Mouse (Mus musculus) CD4-positive, CD25-positive, alpha-beta regulatory T cell, adult 4 months (primary cell): ENCODE data around the gene Scamp1. TPM values are rescaled to one million over a fixed set of nuclear protein-coding genes. Genes with fewer than 3 reads are reported as not detected.
A peak's percentile ranks its signal among the peaks of the same experiment; 100 is the strongest.

Experiments used
- ATAC-seq: one replicate; pipeline ENCODE4 v1.8.0; 2017
- polyA plus RNA-seq, 2 experiments: library from polyadenylated mRNA; unstranded; fragments of 100-300 nt; shearing (Covaris generic); gene quantifications; one replicate each; pipeline ENCODE4 v1.2.1; 2017

Scamp1 gene
- polyA plus RNA-seq, 2 experiments from 2014 or later: 2.5 to 3.0 TPM

DNA sequence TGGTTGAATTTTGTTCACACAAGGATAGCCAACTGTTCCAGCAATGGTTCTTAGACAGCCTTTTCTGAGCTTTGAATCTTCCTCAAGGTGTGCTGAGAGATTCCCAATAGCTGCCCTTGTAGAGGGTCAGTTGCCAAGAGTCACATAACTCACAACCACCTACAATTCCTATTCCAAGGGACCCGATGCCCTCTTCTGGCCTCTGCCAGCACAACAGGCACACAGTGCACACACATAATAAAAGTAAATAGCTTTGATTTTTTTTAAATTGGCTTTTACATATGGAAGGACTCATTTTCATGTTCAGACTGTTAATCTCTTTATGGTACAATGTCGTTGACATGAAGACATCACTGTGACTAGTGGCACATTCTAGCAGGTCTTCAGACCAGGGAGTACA, 72.9 kb downstream of the Scamp1 start:
- ATAC-seq: no peak

DNA sequence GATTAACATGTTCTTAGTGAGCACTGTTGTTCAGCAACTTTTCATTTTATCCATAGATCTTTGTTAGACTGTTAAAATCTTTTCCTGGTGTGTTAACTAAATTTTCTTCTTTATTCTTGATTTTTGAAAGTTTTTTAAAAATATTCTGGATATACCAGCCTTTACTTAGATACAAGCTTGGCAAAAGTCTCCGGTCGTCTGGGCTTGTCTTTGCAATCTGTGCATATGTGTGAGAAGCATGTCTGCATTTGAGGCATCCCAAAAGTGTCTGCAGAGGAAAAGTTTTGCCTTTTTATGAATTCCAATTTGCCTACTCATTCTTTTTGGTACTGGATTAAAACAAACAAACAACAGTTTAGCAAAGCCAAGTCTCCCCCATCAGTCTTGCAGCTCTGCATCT, 73.5 kb downstream of the Scamp1 start:
- ATAC-seq: no peak

DNA sequence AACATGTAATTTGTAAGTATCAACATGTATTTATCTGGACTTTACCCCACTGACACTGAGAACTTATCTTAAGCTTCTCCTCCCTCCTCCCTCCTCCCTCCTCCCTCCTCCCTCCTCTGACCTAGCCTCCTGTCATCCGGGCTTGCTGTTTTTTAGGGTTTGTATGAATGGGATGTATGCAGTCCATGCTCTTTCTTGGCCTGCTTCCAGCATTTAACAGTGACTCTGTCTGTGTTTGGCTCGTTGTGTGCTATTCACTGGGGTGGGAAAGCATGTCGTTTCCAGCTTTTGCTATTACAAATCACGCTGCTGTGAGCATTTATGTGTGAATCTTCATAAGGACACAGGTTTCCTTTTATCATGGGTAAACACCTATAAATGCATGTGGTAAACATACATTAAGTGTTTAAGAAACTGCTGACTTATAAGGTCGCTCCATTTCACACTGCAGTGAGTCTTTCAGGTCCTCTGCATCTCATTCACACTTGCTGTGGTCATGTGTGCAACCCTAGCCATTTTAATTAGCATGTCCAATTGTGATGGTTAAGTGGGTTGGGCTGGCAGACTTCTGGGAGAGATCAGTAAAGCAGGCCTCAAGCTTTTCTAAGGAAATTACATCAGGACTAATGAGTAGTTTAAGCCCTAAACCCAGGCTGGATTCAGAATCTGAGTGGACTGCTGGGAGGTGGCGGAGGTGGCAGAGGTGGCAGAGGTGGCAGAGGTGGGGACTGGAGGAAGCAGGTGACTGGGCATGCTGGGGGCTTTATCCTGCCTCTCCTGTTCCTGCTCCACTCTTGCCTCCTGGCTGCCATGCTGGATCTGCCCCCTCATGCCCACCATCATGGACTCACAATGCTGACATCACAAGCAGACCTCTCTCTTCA, 74.2 kb downstream of the Scamp1 start:
- ATAC-seq: no peak

DNA sequence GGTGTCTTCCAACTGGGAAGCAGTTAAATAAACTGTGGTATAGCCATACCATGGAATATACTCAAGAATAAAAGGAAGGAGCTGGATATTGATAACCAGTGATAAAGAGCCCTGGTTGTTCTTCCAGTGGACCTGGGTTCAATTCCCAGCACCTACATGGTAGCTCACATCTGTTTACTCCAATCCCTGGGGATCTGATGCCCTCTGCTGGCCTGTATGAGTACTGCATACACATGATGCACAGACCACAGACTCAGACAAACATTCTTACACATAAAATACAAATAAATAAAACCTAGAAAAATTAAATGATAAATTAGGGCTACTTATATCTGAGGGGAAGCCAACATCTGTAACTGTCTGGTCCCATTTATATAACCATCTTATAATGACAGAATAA, 76.8 kb downstream of the Scamp1 start:
- no peak for ATAC-seq

DNA sequence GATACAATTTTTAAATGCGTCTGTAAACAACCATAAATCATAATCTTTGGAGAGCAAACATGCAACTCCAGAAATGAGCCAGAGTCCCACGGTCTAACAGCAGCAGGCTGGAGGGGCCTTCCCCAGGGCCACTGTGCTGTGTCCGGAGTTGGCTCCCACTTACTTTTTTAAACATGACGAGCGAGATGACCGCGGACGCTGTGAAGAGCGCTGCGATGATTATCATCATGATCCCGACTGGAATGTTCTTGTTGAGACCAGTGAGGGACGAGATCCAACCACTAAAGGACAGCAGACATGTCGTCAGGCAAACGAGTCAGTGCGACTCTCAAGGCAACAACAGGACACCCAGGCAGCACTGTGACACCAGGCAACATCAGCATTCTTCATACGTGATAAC, 77.7 kb downstream of the Scamp1 start:
- no peak for ATAC-seq

DNA sequence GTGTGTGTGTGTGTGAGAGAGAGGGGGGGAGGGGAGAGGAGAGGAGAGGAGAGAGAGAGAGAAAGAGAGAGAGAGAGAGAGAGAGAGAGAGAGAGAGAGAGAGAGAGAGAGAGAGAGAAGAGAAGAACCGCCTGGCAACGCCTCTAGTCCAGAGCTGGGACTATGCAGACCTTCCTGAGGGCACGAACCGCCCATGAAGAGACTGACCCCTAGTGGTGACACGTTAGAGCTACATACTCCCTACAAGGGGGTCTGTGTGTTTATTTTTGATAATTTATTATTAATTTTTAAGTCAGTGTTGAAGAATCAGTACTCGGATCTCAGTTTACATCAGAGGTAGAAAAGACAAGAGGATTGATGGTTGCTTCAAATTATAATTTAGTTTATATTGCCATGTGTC, 80.4 kb downstream of the Scamp1 start:
- ATAC-seq: peak; percentile 51

DNA sequence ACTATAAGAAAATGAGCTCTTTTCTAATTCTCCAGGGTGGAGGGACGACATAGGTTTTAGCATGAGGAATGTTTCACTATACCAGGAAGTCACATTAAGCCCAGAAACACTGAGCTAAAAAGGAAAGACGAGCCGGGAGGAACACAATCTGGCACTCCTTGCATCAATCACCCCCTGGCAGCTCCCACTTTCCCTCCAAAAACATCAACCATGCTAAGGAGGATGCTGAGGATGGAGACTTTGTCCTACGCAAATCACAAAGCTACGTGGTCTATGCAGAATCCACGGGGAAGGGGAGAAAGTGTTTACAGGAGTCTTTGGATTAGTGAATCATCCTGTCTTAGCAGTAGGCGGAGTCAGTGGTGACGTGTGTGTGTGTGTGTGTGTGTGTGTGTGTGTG, 85.8 kb downstream of the Scamp1 start:
- ATAC-seq: no peak

DNA sequence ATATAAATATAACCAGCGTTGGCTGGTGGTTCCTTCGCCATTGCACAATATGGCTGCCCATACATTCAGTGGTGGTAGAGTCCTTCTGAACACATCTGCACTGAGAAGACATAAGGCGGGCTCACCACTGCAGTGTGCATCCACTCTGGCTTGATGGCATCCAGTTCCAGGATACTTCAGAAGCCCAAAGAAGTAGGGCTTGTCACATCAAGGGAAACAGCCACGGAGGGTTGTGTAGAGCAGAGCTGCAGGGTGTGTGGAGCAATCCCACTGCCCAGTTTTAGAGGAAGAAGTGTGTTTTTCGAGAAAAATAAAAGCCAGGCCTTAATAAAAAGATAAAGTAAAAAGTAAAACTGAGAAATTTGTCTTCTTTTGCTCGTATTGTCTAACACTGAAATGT, 87.0 kb downstream of the Scamp1 start:
- no peak for ATAC-seq

DNA sequence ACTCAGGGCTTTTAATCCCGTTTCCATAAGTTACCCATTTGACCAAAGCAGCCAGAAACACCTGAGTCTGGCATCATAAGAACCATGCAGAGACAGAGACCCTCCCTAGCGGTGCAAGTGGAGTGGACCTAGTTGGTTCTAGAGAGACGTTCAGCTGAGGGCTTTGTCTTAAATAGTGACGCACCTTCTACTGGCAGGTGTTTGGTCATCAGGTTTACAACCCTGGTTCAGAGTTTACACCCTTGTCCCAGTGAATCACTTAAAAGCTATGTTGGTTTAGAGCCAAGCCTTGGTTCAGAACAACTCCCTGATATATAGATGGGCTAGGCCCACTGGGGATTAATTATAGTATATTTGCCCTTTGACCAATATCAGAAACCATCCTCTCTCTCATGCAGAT, 92.4 kb downstream of the Scamp1 start:
- no peak for ATAC-seq

DNA sequence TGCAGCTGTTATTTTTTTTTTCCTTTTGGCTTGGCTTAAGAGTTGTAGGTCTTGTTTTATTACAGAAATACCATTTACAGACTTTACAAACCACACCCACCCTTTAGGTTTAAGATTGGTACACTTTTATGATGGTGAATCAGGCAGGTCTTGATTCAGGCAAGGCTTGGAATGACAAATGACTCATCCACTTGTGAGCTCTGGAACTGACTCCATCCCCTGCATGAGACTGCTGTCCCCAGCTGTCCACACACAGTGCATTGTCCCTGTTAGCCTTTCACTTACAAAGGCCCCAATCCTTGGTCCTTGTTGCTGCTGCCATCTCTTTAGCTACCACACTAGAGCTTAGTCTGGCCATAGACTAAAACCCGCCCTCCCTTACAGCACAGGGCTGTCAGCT, 95.3 kb downstream of the Scamp1 start:
- ATAC-seq: no peak

DNA sequence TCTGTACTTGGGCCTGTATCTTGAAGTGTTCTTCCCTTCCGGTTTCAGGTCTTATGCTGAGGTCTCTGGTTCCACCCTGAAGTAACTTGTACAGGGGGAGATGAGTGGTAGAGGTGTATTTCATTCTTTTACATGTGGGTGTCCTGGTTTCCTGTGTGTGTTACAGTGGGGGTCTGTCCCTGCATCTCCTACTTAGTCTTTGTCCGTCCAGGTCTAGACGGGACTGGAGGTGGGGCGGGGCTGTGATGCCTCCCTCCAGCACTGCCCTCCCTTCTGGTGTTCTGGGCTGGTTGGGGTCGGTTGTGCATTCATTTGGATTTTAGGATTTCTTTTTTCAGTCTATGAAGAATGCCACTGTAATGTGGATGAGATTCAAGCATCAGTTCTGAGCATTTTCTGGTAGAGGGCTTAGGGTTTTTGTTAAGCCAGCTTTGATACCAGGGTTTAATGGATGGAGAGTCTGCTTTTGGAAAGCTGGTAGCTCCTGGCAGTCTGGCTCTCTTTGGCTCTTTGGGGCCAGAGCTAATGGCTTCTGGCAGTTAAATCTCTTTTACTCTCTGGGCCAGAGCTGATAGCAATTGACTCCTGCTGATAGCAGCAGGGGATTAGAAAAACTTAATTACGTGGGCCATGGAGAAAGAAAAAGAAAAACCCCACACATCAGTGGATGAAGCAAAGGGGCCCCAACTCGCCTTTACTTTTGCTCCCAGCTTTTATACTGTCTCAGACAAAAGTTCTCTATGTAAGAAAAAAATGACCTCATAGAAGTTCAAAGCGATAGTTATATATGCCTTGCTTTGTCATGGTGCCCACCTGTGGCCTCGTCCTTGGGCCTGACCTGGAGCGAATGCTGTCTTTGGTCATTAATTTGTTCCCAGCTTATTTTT, 97.2 kb downstream of the Scamp1 start:
- no peak for ATAC-seq

DNA sequence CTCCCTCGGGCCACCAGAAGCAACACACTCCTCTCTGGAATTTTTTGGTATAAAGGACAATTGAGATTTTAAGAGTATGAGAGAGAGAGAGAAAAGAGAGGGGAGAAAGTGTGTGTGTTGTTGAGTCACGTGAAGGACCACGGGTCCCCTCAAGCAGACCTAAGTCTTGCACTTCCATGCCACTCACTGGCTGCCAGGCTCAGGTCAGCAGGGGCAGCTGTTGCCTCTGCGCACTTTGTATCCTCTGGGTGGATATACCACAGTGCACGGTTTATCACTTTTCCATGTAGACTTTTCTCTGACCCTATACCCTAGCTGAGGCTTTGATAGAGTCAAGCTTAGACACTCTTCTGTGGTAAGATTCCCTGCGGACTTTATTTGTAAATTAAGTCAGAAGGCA, 100.0 kb downstream of the Scamp1 start:
- no peak for ATAC-seq

DNA sequence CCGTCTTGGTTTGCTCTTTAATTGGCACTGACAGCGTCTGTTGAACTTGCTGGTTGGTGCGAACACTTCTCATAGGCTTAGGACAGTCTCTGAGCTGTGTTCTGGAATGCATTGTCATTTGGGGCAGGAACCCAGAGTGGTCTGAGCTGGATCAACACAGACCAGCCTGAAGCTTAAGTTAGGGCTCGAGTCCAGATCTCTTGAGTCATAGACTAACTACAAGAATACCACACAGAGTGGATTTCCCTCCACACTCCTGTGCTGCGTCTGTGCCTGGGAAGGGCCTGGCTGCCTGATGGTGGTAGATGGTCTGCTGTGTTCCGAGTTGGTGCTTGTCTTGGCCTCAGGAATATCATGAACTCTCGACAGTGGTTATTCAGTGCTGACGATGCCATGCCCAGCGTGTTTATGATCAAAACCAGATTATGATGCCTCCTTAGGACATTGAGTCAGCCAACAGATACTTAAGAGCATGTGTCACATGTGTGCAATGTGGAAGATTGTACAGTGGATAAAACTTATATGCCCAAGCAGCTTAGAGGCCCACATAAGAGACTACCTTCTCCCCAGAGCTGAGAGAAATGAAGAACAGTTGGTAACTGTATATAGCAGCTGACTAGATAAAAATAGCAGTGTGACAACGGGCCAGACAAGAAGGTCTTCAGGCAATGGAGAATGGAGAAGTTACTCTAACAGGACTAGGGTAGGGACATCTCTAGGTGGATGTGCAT, 100.8 kb downstream of the Scamp1 start:
- no peak for ATAC-seq

DNA sequence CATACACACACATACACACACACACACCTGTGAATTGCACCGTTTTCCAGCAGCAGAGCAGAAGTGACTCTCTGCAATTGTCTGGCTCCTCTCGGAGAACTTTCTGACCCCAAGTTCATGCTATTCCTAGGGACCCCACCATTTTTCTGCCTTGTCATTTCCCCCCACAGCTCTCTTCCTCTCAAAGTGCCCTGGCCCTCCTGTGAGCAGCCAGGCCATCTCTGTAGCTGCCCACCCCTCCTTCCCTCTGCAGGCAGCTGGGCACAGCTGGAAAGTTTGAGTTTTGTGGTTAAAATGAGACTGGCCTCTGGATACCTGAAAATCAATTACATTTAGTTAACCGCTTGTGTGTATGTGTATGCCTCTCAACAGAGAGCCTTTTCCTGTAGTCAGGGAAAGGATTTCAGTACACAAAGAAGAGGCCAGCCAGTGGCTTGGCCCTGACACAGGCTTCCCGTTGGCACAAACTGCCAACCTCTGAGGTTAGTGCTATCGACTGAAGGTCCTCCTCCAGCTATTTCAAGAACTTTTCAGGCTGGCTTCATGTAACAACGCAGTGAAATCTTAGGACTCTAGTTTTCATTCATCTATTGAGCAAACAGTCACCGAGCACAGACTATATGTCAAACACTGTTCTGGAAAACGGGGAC, 102.2 kb downstream of the Scamp1 start:
- ATAC-seq: no peak

DNA sequence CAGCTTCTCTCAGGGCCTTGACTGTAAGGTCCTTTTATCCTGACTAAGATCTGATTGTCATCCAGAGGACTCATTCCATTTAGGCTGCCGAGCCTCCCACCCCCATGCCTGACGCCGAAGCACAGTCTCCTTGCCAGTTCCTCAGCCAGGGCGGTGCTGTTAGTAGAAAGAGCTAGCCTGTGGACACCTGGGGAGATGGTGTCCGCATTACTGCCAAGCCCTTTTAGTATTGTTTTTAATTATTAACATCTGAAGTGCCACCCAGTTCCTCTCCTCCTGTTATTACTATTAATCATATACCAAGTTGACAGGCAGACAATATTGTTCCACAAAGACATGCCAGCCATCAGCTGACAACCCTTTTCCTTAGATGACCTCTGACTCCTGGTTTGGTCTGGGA, 103.6 kb downstream of the Scamp1 start:
- no peak for ATAC-seq

DNA sequence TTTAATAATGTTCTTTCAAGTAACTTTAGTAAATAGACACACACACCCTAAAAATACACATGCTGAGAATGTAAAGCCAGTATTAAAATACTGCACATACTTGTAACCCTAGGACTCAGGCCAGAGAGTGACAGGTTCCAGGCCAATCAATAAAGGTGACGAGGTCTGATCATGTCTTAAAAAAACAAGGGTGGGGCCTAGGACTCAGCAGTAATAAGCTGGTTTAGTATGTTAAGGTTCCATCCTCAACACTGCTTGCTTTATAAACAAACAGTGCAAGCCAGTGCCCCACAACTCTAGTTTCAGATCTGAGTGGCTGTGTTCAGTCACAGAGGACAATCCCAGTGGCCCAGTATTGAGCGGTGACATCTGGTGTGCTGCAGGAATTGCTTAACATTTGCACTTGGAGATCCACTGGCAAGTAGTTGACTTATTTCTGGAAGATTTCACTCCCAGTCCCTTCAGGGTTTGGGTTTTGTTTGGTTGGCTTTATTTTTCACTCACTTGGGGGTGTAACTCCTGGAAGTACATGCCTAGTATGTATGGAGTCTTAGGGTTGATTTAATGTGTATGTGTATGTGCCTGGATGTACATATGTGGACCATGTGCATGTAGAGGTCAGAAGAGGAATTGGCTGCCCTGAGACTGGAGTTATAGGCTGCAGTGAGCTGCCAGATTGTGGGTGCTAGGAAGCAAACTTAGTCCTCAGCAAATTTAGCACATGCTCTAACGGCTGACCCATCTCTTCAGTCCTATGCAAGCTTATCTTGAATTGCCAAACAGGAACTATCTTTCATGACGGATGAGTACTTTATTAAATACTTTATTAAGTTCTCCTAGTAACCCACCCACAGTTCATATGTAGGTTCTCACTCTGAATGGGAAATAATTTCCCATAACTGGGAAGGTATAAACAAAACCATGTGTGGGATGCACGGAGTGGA, 104.9 kb downstream of the Scamp1 start:
- no peak for ATAC-seq

DNA sequence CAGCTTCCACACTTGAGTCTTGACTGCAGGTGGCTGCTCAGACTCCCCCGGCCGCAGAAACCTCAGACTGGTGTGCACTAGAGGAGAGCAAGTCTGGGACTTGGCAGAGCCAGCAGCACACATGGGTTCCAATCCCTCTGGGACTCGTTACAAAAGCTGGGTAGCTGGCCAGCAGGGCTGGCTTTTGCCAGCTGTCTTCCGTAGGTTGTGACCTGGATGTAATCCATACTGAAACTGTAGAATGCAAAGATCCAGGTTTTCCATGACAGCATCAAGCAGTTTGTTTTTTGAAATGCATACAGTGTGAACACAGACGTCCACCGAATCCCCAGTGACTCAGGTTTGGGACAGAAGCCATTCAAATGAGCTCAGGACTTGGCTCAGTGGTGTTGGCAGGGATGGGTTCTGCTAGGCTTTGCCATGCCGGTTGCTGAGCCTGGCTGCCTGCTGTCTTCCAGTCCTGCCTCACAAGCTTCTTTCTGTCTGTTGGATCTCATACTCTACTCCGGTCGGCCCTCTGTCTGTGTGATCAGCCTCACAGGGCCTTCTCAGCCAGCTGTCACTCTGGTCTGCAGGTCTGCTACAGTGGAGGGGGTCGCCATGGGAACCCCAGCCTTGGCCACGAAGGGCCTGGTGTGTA, 107.1 kb downstream of the Scamp1 start:
- ATAC-seq: no peak

DNA sequence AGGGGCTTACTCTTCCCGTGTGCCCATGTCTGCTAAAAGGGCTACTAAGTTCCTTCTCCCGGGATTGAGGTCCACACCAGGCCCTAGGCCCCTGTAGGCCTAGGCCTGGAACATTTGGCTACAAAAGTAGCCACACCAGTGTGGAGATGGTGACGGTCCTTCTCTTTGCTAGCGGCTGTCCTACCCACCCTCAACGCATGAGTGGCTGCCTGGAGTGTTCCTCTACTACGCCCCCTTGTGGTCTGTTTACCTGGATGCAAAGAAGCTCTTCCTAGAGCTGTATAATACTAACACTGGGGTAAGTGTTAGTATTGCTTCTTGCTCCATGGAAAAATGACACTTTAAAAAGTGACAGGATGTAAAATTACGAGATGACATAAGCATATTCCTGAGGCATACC, 108.5 kb downstream of the Scamp1 start:
- no peak for ATAC-seq

DNA sequence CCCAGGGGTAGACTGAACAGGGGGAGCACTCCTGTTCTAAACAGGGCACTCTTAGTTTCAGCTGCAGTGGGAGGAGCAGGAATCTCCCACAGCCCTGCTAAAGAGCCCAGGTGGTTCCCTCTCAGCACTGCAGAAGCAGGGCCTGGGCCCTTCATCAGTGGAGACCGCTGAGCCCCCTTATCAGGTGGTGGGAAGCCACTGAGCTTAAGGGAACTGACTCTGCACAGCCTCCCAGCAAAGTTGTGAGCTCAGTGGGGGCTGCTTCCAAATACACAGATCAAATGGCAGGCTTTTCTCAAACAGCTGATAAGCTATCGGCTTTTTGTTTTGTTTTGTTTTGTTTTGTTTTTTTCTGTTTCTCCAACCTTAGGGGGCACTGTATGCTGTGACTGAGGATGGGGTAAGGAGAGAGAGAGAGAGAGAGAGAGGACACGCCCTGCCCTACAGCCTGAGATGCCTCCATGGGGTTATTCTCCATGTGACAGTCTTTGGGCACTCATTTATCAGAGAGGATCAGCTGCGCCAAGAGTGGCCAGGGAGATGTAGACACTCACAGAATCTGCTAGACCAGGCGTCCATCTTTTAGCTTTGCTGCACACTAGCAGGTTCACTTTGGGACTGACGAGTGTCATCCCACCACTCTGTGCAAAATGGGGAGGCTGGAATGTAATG, 110.1 kb downstream of the Scamp1 start:
- no peak for ATAC-seq

DNA sequence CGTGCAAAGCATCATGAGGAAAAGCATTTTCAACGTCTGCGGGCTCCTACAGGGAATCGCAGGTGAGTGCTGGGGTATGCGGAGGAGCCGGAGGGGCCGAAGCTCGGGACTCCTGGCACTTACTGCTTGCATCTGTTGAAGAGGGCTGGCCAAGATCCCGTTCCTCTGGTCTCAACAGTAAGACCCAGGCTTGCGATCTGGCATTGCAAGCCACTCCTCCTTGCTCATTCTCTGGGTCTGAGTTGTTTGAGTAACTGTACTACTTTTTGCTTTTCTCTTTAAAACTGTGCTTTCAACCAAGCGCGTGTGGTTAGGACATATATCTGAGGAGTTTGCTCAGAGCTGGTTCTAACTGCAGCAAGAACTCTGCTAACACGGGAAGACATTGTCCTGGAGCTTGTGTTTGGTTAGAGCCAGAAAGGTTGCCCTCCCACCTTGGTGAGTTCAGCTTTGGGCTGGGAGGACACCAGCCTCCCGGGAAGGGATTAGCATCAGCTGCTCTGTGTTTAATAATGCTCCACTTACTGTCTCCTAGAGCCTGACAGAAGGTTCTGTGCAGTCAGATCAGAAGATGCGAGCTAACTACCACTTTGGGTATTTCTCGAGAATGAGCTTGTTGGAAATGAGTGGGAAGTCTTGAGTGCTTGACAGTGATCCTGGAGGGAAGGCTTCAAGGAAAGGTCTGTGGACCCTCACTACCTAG, 110.9 kb downstream of the Scamp1 start:
- no peak for ATAC-seq
